Mouse (Mus musculus) neural tube, embryonic 11.5 days (tissue): ENCODE results near the gene Twist2. TPM values are rescaled to one million over a fixed set of nuclear protein-coding genes. Genes with fewer than 3 reads are reported as not detected.

Source experiments
- ATAC-seq: fragments of 200-750 bp; cut with Nextera tagmentation; 2 replicates; pipeline ENCODE4 v1.8.0; 2017; ENCODE audit warnings: moderate number of reproducible peaks, mild to moderate bottlenecking, moderate TSS enrichment, moderate library complexity; ENCODE audit not compliant: insufficient read depth, low FRiP score, low TSS enrichment
- DNase-seq: peaks from one replicate; pipeline ENCODE4 v3.0.0-alpha.2; 2015; ENCODE audit warnings: low spot score
- H3K27ac ChIP-seq: fragments of 300-500 bp; sonication (generic); 2 replicates; pipeline ENCODE4 v1.5.1; 2014; ENCODE audit warnings: low read depth, mild to moderate bottlenecking, low read length
- H3K27me3 ChIP-seq: fragments of 300-500 bp; sonication (generic); 2 replicates; pipeline ENCODE4 v1.6.1; 2014; ENCODE audit warnings: mild to moderate bottlenecking, low read length, mixed read lengths; ENCODE audit not compliant: control insufficient read depth, insufficient read depth
- H3K36me3 ChIP-seq: fragments of 300-500 bp; sonication (generic); 2 replicates; pipeline ENCODE4 v1.6.1; 2014; ENCODE audit warnings: mild to moderate bottlenecking, low read length, moderate library complexity, mixed read lengths; ENCODE audit not compliant: control insufficient read depth, insufficient read depth
- H3K4me1 ChIP-seq: fragments of 300-500 bp; sonication (generic); 2 replicates; pipeline ENCODE4 v1.6.1; 2014; ENCODE audit warnings: low read length, mixed read lengths; ENCODE audit not compliant: control insufficient read depth, insufficient read depth
- H3K4me2 ChIP-seq: fragments of 300-500 bp; sonication (generic); 2 replicates; pipeline ENCODE4 v1.6.1; 2014; ENCODE audit warnings: low read depth, mild to moderate bottlenecking, moderate library complexity
- H3K4me3 ChIP-seq: fragments of 300-500 bp; sonication (generic); 2 replicates; pipeline ENCODE4 v1.5.1; 2014; ENCODE audit warnings: low read depth, low read length
- H3K9ac ChIP-seq: fragments of 300-500 bp; sonication (generic); 2 replicates; pipeline ENCODE4 v1.6.1; 2014; ENCODE audit warnings: mild to moderate bottlenecking, low read length
- H3K9me3 ChIP-seq: fragments of 300-500 bp; sonication (generic); 2 replicates; pipeline ENCODE4 v1.6.1; 2016; ENCODE audit warnings: low read length; ENCODE audit not compliant: control insufficient read depth
- WGBS: fragments of 180-500 bp; shearing (Covaris S2); extraction: QIAGEN DNeasy Blood & Tissue Kit; methylation state at CpG from one replicate; pipeline ENCODE4 v1.1.7; 2014; 5-methylcytosine and 5-hydroxymethylcytosine counted together
- polyA plus RNA-seq: library from polyadenylated mRNA; unstranded; fragments of >200 nt; fragmentation: Nextera tagmentation; extraction: Ambion mirVana; gene quantifications from 2 replicates; pipeline ENCODE4 v1.2.1, GENCODE M21; 2014

The Twist2 gene
- polyA plus RNA-seq, 1 experiment from 2014 or later, result 16.0 TPM

- Histone ChIP-seq H3K27ac (no peak overlapping the region), H3K4me3 (no peak overlapping the region), H3K4me1 (no peaks in the 10 kb centered on the region), H3K36me3 (no peaks in the 10 kb centered on the region), H3K9ac (no peak overlapping the region), H3K27me3 (no peaks in the 10 kb centered on the region), H3K9me3 (no peaks in the 10 kb centered on the region), H3K4me2 (no peak overlapping the region)
- 78% methylated on average over 9 of the region's 9 CpGs for WGBS
- DNase-seq, result no peak
- no peak for ATAC-seq
Measured at GRCm38 (mm10) chr1:91856771-91857664, 55.8 kb downstream of the Twist2 start.

DNA sequence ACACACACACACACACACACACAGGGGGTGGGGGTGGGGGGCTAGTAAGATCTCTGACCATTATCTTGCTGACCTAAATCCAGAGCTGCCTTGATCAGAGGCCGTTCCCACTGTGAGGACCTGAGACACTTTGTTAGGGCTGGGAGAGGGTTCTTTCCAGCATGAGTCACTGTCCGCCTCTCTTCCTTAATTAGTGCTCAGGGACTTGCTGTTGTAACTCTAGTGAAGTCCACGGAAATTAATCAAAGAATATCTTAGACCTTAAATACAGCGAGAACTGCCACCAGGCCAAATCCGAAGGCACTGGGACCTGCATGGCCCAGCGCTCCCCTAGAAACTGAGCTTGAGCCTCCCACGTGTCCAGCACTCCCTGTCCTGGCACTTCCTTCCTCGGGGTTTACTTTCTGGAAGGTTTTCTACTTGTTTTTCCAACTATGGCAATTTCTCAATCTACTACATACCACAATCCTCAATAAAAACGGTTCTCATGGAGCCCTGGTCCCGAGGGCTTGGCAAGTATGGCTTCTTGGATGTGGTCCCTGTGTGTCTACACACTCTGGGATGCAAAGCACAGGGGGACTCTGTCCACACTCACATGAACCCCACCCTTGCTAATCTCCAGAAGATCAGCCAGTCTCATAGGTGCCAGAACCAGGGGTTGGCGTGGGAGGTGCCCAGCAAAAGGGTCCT lies 57.0 kb downstream of the Twist2 start:
- no peaks in the 10 kb centered on the region for H3K36me3 ChIP-seq
- H3K4me2 ChIP-seq, result no peak overlapping the region
- no peaks in the 10 kb centered on the region for H3K9me3 ChIP-seq
- ATAC-seq (no peak), DNase-seq (no peak)
- H3K4me3 ChIP-seq, result no peak overlapping the region
- no peaks in the 10 kb centered on the region for H3K4me1 ChIP-seq
- no peak overlapping the region for H3K9ac ChIP-seq
- no peak overlapping the region for H3K27ac ChIP-seq
- H3K27me3 ChIP-seq, result no peaks in the 10 kb centered on the region
- 82% methylated on average over 11 of the region's 11 CpGs for WGBS

- Histone ChIP-seq H3K9ac (no peak overlapping the region), H3K4me3 (no peak overlapping the region), H3K36me3 (no peaks in the 10 kb centered on the region), H3K4me2 (no peak overlapping the region), H3K9me3 (no peaks in the 10 kb centered on the region), H3K4me1 (no peaks in the 10 kb centered on the region), H3K27me3 (no peaks in the 10 kb centered on the region), H3K27ac (no peak overlapping the region)
- 97% methylated on average over 1 of the region's 1 CpGs for WGBS
- DNase-seq (no peak), ATAC-seq (no peak)
Measured at GRCm38 (mm10) chr1:91858901-91859300, 57.6 kb downstream of the Twist2 start.

GRCm38 (mm10) chr1:91861511-91861910 lies 60.2 kb downstream of the Twist2 start:
- Histone ChIP-seq H3K9ac (no peak overlapping the region), H3K4me2 (no peak overlapping the region), H3K9me3 (no peaks in the 10 kb centered on the region), H3K4me3 (no peak overlapping the region), H3K36me3 (no peaks in the 10 kb centered on the region), H3K27me3 (no peaks in the 10 kb centered on the region), H3K27ac (no peak overlapping the region), H3K4me1 (no peaks in the 10 kb centered on the region)
- 85% methylated on average over 7 of the region's 7 CpGs for WGBS
- no peak for ATAC-seq
- no peak for DNase-seq

DNA sequence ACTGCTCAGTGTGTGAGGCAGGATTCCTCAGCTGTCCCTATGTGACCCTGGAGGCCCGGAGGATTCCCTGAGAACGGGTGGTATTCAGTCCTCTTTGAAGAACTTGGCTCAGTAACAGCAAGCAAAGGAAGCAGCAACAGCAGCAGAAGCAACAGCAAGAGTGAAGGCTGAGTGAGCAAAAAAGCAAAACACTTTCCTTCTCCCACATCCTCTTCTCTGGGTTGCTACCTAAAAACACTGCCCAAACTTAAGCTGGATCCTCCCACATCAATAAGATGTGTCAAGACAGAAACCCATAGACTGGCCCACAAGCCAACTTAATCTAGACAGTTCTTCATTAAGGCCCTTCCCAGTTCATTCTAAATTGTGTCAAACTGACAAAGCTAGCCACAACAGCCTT lies 64.7 kb downstream of the Twist2 start:
- Histone ChIP-seq H3K4me2 (no peak overlapping the region), H3K27ac (no peak overlapping the region), H3K9ac (no peak overlapping the region), H3K4me1 (no peaks in the 10 kb centered on the region), H3K27me3 (no peaks in the 10 kb centered on the region), H3K9me3 (no peaks in the 10 kb centered on the region), H3K4me3 (no peak overlapping the region), H3K36me3 (no peaks in the 10 kb centered on the region)
- ATAC-seq (no peak), DNase-seq (no peak)
- 91% methylated on average over 2 of the region's 2 CpGs for WGBS

GRCm38 (mm10) chr1:91871101-91871500 lies 69.8 kb downstream of the Twist2 start:
- Histone ChIP-seq H3K9ac (no peak overlapping the region), H3K4me3 (no peak overlapping the region), H3K9me3 (no peaks in the 10 kb centered on the region), H3K27ac (no peak overlapping the region), H3K27me3 (no peaks in the 10 kb centered on the region), H3K4me1 (0 out of 2 replicates have a peak, but pooled peaks cover 3% of the 10 kb centered on the region), H3K4me2 (no peak overlapping the region), H3K36me3 (no peaks in the 10 kb centered on the region)
- DNase-seq (no peak), ATAC-seq (no peak)
- WGBS, result 29% methylated on average over 6 of the region's 6 CpGs

- Histone ChIP-seq H3K4me2 (no peak overlapping the region), H3K27me3 (no peaks in the 10 kb centered on the region), H3K9me3 (no peaks in the 10 kb centered on the region), H3K4me1 (0 out of 2 replicates have a peak, but pooled peaks cover 3% of the 10 kb centered on the region), H3K4me3 (no peak overlapping the region), H3K9ac (no peak overlapping the region), H3K27ac (no peak overlapping the region), H3K36me3 (no peaks in the 10 kb centered on the region)
- DNase-seq (peak; percentile 32), ATAC-seq (no peak)
- 43% methylated on average over 8 of the region's 8 CpGs for WGBS
Measured at GRCm38 (mm10) chr1:91872388-91873059, 71.3 kb downstream of the Twist2 start.

DNA sequence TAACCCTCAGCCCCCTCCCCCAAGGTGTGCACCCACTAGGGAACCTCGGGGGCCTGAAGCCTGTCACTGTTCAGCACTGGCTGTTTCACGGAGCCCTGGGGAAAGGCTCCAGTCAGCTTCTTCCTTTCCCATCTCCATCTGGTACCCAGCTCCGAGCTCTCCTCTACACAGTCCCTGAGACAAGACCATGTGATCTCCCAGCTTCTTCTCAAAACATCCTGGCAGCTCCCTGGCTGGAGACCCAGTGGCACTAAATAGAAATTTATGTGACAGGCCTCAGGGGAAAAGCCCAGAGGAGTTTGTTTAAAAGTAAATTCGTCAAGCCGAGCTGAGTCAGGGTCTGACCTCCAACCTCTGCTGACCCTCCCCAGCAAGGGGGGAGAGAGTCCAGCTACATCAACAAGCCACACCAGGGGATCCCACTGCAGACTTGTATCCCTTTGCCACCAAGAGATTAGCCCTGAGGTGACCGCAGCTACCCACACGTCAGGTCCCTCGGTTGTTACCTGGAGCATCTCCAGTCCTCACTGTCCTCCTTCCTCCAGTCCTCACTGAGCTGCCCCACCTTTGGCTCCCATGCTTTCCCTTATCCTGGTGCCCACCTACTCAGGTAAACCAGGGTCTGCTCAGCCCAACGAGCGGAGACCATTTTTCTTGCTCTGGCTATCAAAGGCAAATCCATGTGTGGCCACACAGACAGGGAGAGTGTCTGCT lies 72.5 kb downstream of the Twist2 start:
- Histone ChIP-seq H3K36me3 (no peaks in the 10 kb centered on the region), H3K4me3 (no peak overlapping the region), H3K9ac (no peak overlapping the region), H3K27ac (no peak overlapping the region), H3K4me2 (no peak overlapping the region), H3K9me3 (no peaks in the 10 kb centered on the region), H3K4me1 (0 out of 2 replicates have a peak, but pooled peaks cover 3% of the 10 kb centered on the region), H3K27me3 (no peaks in the 10 kb centered on the region)
- DNase-seq, result peak; percentile 19
- WGBS, result 54% methylated on average over 10 of the region's 10 CpGs
- ATAC-seq, result no peak
